Mouse (Mus musculus) spleen, postnatal 4 days (tissue): ENCODE measurements around the gene Edar.

ENCODE experiments used
- DNase-seq, 2 experiments: peaks; one replicate each; pipeline ENCODE4 v3.0.0; 2022; ENCODE audit warnings: low spot score in 2 of 2

Edar gene

DNA sequence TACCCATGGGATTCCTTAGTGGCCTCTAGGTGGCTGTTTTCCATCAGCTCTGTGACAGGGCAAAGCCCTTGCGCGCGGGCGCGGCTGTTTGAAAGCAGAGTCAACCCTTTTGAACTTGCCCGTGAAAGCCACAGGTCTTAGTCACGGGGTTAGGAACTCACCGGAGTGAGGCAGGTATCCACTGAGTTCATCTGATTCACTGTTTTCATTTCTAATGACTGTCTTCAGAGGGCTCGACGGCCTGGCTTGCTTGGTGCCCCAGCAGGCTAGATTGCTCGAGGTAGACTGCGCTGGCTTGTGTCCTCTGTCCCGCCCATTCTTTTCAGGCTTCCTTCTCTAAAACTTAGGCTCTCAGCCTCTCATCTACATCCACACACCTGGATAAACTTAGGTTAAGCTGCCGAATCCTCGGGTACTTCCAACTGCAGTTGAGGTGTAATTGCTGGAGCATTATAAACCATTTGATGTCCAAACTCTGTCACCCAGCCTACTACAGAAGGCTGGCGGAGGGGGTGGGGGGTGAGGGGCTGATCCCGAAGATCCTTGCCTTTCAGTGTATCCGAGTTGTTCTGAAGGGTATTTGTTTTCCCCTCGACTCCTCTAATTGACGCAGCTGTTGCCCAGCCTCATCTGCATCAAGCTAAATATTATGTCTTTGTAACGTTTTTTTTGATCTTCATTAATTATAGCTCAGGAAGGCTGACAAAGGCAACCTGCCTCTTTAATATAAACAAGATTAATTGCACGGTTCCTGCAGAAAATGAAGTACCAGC, 24.0 kb downstream of the Edar start:
- DNase-seq, result no peak

DNA sequence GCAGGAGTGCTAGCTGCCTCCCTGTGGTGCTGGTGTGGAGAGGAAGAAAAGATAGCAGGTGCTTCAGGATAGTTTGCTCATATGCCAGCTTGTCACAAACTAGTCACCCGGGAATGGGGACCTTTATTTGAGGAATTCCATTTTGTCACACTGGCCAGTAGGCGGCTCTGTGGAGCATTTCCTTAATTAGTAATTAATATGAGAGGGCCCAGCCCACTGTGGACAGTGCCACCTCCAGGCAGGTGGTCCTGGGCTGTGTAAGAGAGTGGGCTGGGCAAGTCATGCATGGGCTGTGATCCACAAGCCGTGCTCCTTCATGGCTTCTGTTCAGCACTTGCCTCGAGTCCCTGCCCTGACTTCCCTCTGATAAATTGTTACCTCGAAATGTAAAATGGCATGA, 26.7 kb downstream of the Edar start:
- DNase-seq, result no peak

DNA sequence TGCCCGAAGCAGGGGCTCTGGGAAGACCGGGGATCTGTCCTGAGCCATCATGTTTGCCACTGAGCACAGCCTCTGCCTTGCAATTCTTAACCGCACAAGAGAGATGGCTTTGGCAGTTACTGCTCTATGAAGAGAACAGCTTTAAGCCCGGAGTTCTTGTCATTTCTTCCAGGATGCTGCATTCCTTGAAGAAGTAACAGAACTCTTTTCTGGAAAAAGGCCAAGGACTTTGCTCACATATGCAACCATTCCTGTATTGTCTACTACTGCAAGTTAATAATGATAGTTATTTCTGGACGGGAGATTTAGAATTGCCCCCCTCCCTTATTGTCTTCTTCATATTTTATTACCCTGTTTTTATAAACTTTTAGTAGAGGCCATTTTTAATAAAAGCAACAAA, 30.8 kb downstream of the Edar start:
- no peak for DNase-seq

DNA sequence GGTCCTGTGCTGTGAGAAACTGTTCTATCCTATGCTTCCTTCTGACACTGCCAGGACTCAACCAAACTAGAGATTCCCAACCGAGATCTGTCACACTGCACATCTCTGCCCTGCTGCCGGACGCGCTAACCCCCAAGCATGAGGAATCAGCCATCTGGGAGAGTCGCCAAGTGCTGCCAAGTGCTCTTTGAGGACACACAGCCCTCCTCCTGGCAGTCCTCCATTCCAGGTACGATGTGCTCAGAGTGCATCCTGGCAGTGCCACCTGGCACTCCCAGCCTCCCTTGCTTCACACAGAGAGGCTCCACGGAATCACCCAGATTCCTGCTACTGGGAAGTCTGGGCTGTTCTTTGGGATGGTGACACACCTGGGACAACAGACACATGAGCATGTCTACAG, 31.3 kb downstream of the Edar start:
- no peak for DNase-seq

DNA sequence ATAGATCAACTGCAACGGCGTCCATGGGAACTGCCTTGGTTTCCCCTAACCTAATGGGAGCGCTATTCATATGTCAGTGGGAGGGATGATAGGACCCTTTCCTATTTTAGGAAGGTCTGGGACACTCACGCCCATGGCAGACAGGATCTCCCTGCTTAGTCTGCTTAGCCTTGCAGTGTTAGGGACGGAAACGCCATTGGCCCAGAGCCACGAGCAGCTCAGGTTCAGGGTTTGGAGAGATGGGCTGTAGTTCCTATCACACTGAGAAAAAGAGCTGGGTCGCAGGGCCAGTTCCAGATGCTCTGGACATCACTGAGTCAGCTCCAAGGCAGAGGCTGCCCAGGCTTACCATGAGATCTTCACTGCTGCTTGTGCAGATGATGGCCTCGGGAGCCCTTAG, 32.5 kb downstream of the Edar start:
- no peak for DNase-seq

DNA sequence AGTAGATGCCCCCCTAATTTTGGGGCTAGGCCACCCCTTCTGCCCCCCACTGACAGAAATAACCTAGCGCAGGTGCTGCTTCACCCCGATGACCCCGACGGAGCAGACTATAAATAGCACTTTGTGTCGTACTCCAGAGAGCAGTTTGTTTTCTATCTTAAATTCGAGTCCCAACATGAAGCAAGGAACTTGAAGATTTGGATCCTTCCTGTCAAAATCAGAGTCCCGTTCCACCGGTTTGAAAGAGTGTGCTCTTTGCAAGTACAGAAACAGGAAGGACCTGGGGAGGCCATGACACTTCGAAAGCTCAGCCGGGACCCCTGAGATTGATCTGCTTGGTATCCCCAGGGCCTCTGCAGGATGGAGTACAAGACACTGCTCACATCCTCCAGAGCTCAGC, 33.8 kb downstream of the Edar start:
- no peak for DNase-seq

DNA sequence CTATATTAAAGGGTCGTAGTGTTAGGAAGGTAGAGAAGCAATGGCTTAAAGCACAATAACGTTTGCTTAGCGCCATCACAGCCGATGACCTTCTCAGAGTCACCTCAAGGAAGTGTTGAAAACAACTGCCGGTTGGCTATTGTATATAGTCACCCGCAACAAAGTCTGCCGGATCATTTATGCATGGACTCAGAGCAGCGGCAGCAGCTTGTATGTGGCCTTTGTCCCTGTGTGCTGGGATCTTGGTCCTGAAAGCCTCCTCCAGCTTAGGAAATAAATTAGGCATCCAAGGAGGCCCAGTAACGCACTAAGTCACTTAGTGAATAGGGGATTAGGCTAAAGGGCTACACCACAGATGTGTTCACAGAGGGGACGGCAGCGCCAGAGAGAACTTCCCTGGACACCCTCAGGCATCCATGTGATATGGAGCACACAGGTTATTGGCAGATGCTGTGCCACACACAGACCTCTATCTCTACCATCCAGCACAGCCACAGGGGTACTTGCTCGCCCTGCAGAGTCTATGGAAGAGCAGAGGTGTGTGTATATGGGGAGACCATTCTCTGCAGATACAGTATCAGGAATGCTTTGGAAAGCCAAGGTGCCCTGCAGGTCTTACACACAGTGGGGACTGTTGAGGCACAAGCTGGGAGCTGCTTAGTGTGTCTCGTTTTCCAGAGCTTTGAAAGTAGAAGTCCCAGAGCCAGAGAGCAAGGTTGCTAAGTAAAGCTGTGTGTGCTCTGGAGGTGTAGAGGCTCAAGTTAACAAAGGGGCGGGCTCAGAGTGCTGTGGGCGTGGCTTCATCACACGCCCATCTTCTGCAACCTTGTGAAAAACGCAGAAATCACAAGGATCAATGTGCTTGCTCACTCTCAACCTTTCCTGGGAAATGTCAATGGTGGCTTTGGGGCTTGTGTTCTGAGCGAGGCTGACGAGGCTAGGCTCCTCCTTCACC, 34.7 kb downstream of the Edar start:
- no peak for DNase-seq

DNA sequence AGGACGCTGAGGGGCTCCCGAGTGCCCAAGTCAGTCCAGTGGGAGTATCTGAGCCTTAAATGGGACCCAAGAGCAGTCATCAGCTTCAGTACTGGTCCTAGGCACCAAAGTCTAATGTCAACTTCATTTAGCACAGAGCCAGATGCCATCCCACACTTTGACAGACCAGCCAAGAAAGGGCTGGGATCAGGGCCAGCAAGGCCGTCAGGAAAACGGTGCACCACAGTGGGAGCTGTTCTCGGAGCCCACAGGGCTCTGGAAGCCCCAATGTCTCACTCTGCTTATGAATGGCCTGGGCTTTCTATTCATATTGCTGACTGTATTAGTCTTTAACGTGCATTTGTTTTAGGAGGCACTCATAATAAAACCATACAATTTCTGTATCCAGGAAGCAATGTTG, 36.2 kb downstream of the Edar start:
- DNase-seq, result no peak

DNA sequence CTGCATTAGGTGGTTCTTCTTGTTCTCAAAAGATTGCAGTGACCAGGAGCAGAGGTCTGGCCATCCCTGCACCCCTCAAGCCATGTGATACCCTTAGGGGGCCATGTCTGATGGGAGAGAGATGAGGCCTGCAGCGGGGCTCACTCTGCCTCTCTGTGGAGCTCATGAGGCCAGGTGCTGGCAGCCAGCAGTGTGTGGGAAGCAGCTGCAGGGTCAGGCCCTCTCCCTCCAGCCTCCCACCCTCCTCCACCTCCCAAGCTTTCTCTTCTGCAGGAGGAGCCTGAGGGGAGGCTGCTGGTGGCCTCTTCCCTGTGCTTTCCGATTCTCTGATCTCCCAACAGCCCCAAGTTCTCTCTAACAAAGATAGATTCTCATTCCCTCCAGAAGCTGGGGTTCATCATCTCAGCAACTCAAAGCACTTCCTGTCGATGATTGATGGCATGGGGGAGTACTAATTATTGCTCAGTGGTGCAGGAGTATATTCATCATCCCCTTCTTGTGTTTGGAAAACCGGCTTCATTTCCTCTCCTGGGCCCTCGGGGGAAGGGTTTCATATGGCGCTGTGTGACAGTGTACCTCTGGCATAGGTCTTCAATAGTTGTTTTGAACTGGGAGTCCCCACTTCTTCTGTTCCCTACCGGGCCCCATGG, 38.9 kb downstream of the Edar start:
- no peak for DNase-seq

DNA sequence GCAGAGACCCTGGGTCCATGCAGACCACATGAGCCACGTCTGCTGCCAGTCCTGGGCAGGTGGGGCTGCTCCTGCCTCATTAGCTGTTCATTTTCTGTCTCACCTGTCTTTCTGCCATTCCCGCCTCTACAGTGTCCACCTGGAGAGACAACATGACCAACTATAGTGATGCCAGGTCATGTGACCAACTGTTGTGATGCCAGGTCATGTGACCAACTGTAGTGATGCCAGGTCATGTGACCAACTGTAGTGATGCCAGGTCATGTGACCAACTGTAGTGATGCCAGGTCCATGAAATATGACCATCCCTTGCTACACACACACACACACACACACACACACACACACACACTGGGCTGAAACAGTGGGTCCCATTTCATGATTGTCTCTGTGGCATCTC, 41.9 kb downstream of the Edar start:
- DNase-seq, result no peak

DNA sequence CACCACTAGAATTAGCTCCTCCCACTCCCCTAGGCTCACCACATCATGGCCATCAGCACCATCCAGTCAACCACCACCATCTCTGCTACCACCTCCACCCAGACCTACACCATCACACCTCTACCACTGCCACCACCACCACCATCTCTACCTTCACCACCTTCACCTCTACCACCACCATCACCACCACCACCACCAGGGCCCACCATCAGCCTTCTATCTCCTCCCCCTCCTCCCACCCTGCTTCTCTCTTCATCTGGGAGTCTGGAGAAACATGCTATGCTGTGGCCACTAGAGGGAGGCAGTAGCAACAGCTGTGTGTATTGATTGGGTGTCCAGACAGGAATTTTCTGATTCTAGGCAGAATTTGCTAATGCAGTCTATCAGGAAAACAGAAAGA, 47.9 kb downstream of the Edar start:
- no peak for DNase-seq

DNA sequence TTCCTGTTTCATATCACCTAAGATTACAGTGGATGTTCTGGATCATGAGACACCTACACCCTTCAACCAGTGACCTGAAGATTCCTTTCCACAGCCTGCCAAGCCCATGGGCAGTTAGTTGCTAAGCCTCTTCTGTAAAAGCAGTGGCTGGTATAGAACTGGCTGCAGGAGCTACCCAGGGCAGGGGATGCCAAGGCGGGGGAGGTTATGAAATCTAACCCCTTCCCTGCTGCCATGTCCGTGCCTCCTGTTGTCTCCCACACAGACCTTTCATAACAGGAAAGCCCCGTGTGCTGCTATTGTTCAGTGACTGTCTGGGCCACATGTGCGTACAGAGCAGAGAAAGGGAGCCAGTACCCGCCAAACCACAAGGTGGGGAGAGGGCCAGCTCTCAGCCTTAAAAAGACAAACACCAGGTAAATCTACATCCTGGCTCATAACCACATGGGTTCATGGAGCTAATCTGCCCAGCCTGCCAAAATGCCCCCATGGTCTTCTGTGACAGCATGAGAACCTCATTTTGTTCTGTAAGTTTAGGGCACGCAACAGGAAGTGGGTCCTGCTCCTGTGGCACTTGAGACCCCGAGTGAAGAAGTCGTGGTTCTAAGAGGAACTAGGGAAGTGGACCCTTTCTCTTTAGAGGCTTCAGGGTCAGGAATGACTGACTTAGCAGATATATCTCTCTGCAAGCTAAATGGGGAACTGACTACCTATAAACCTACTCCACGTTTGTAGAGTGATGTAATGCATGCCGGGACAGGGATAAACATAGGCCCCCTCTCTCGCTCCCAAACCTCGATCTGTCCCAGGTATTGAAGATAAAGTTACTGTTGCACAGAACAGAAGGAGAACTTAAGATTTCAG, 50.4 kb downstream of the Edar start:
- no peak for DNase-seq

DNA sequence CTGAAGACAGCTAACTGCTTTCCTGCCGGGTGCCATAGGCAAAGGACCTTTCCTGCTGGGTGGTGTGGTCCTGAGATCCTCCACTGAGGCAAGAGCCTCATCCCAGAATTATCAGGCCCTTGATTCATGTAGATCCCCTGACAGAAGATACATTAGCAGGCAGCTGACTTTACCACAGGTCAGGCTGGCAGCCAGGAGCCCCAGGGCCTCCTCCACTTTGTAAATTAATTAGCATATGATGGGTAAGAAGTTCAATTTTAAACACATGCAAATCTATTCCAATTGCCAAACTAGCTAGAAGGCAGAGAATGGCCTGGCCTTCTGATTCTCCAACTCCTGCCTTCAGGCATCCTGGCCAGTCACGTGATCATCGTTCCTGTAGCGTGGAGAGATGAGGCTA, 56.2 kb downstream of the Edar start:
- no peak for DNase-seq

DNA sequence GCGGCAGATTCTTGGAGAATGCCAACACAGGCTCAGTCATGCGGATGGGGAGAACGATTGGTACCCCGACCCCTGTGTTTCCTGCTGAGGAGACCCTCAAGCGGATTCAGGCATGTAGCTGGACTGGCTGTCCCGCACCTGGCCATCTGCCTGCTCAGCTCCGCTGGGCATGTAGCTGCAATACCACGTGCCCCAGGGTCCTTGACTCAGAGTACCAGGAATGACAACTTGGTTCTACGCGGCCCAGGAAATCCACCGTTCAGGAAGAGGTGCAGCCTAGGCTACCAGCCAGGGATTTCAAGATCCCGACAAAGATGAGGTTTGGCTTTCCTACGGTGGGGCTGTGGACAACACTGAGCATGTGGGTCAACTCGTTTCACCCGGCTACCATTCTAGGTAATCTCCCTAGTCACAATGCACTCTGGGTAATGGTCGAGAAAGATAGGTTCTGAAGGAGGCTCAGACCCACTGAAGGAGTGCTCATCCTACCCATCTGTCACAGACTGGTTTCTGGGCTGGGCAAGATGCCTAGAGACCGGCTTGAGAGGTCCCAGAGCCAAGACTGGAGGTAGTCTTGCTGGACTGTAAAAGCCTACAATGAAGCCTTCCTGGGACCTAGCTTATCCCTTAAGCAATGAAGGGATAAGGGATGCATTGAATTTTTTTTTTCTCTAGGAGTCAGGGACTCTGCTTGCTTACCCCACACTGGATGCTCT, 56.8 kb downstream of the Edar start:
- no peak for DNase-seq

DNA sequence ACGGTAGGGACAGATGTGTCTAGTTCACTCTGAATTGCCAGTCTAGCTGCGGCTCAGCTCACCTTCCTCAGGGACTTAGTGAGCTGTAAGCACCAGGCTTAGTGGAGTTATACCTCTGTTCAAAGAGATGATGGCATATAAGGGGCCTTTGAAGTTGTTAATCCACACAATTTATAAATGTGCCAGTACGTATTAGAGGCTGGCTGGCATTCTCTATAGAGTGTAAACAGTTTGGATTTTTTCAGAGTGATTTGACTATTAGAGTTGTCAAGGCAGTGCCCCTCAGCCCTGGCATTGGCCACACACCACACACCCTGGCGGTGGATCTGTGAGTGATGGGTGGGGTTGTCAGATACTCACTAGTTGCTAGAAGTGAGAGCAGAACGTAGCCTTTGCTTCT, 58.9 kb downstream of the Edar start:
- no peak for DNase-seq

DNA sequence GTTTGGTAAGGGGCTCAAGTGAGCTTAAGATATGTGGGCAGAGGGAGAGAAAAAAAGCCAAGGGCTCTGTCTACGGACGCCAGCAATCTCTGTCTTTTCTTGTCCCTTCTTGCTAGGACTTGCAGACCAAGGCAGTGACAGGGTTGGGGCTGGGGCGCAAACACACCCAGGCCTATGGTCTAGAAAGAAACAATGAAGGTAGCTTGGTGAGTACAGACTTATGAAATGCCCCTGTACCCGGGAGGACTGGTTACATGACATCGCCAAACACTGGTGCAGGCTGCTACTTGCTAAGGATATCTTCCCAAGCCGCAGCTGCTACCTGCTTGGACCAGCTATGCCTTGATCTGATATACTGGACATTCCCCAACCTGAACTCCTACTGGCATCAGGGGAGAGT, 60.9 kb downstream of the Edar start:
- DNase-seq, result no peak

DNA sequence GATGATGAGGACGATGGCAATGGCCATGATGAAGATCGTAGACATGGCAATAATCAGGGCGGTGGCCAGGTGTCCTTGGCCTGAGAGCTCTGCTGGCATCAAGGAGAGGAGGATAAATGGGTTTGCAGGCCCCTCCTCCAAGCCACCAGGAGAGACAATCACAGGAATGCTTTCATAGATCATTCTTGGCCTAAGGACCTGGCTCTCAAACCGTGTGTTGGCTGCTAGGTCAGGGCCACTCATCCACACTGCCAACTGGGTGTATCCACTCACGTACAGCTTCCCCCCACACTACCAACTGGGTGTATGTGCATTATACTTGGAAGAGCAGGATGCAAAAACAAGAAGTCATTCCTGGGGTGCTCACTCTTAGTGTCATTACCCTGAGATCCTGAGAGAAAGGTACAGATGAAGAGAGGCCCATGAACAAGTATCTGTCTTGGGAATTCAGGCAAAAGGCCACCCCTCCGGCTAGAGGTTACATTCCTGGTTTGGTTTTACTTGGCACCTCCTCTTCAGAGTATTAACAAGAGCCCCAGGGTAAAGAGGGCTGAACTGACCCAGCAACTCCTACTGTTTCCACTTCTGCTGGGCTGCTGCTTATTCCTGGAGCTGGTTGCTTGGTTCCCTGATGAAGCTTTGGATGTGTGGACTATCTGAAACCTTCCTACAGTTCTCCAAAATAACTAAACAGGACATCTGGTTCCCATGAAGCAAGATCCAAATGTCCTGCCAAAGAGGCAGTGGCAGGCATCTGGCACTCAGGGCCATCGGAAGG, 64.8 kb downstream of the Edar start:
- no peak for DNase-seq

DNA sequence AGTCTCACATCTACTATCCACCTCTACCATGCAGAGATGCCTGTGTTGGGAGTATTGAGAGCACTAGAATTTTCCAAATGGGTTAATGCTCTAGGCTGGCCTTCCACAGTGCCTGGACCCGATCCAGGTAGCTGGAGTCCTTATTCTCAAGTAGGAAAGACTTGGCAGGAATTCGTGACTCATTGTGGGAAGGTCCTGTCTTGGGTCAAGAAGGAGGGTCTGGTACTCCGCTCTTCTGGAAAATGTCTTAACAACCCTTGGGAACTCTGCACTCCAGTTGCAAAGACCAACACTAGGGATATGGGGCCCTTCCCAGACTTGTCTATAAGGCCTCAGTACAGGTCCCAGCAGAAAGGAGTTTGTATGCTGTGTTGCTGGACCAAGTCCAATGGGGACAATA, 66.6 kb downstream of the Edar start:
- no peak for DNase-seq

DNA sequence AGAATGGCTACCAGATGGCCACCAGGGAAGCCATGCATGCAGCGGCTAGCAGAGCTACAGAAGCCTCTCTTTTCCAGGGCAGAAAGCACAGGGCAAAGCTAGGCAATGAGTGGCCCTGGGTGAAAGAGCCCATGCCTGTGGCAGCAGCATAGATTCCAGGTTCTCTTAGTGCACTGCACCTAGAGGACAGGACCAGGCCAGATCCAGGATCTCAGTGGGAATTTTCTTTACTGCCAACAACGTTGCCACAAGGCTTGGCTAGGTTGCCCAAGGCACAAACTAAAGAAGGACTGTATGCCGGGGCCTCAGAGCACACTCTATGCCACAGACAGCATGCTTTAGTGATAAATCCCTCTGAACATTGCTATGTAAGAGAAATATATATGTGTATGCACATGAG, 69.1 kb downstream of the Edar start:
- DNase-seq, result no peak

DNA sequence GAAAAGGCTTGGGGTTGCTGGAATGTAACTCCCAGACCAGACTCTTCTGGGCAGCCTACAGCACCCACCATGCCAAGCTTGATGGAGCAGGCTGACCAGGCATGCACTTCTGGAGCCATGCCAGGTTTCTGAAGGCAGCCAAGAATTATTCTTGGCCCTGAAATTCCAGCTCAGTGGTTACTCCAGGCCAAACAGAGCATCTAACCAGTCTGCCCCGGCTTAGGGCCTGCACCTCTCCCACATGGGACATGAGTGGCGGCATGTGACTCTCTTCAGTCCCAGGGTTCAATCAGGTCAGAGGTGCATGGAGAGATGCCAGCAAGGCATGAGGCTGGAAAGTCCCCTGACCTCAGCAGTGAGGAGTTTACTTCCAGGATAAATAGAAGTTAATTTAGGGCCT, 70.7 kb downstream of the Edar start:
- DNase-seq, result no peak
